Mouse (Mus musculus): Measurements from ENCODE around the gene Stox2. TPM values are rescaled to one million over a fixed set of nuclear protein-coding genes. Genes with fewer than 3 reads are reported as not detected.

The Stox2 gene
- polyA plus RNA-seq, 1 experiment from 2014 or later: 40.5 TPM

- Histone ChIP-seq H3K9ac (replicated peaks) (no peak overlapping the region), H3K36me3 (peaks cover 8% of the 10 kb centered on the region), H3K27ac (replicated peaks) (no peak overlapping the region), H3K9me3 (replicated peaks) (no peaks in the 10 kb centered on the region), H3K4me2 (no peak overlapping the region), H3K27me3 (replicated peaks) (no peaks in the 10 kb centered on the region), H3K4me1 (0 out of 2 replicates have a peak, but pooled peaks cover 2% of the 10 kb centered on the region), H3K4me3 (replicated peaks) (no peak overlapping the region)
- no peak for ATAC-seq (ENCODE audit: low FRiP score)
- 89% methylated on average over 10 of the region's 10 CpGs for WGBS
Measured at GRCm38 (mm10) chr8:47172848-47173247, 273.3 kb downstream of the Stox2 start.

- Histone ChIP-seq H3K27ac (replicated peaks) (no peak overlapping the region), H3K36me3 (no peaks in the 10 kb centered on the region; the same call in 1 of the 2 replicates), H3K4me2 (no peak overlapping the region), H3K9me3 (replicated peaks) (no peaks in the 10 kb centered on the region), H3K9ac (replicated peaks) (no peak overlapping the region), H3K4me3 (replicated peaks) (no peak overlapping the region), H3K4me1 (no peaks in the 10 kb centered on the region), H3K27me3 (replicated peaks) (no peaks in the 10 kb centered on the region)
- ATAC-seq (ENCODE audit: low FRiP score): no peak
- WGBS: 89% methylated on average over 3 of the region's 3 CpGs
Measured at GRCm38 (mm10) chr8:47160688-47161087, 285.5 kb downstream of the Stox2 start.

- Histone ChIP-seq H3K4me3 (replicated peaks) (no peak overlapping the region), H3K27ac (replicated peaks) (no peak overlapping the region), H3K27me3 (replicated peaks) (no peaks in the 10 kb centered on the region), H3K9ac (replicated peaks) (no peak overlapping the region), H3K4me1 (no peaks in the 10 kb centered on the region), H3K36me3 (peaks cover 15% of the 10 kb centered on the region), H3K9me3 (replicated peaks) (no peaks in the 10 kb centered on the region), H3K4me2 (no peak overlapping the region)
- 94% methylated on average over 2 of the region's 2 CpGs for WGBS
- no peak for ATAC-seq (ENCODE audit: low FRiP score)
Measured at GRCm38 (mm10) chr8:47154521-47154920, 291.6 kb downstream of the Stox2 start.

- Histone ChIP-seq H3K4me1 (no peaks in the 10 kb centered on the region), H3K4me2 (no peak overlapping the region), H3K9ac (replicated peaks) (no peak overlapping the region), H3K4me3 (replicated peaks) (no peak overlapping the region), H3K27me3 (replicated peaks) (no peaks in the 10 kb centered on the region), H3K9me3 (replicated peaks) (no peaks in the 10 kb centered on the region), H3K36me3 (peaks cover 9% of the 10 kb centered on the region), H3K27ac (replicated peaks) (no peak overlapping the region)
- 96% methylated on average over 9 of the region's 9 CpGs for WGBS
- ATAC-seq (ENCODE audit: low FRiP score): no peak
Measured at GRCm38 (mm10) chr8:47145258-47145657, 300.9 kb downstream of the Stox2 start.

- WGBS: 47% methylated on average over 5 of the region's 5 CpGs
- no peak overlapping the region for H3K27ac ChIP-seq (replicated peaks)
Measured at GRCm38 (mm10) chr8:47136047-47136446, 310.1 kb downstream of the Stox2 start.

GRCm38 (mm10) chr8:47135586-47135985 is 310.6 kb downstream of the Stox2 start:
- WGBS: 15% methylated on average over 9 of the region's 9 CpGs
- Histone ChIP-seq H3K9ac (replicated peaks) (no peak overlapping the region), H3K4me3 (replicated peaks) (no peak overlapping the region), H3K27ac (replicated peaks) (no peak overlapping the region), H3K36me3 (no peaks in the 10 kb centered on the region), H3K4me2 (peak overlapping the region; percentile 22; the same call in 1 of the 2 replicates), H3K4me1 (peaks cover 8% of the 10 kb centered on the region; the same call in 1 of the 2 replicates), H3K27me3 (replicated peaks) (no peaks in the 10 kb centered on the region), H3K9me3 (replicated peaks) (no peaks in the 10 kb centered on the region)
- ATAC-seq (ENCODE audit: low FRiP score): no peak

More at GRCm38 (mm10) chr8:47136047-47136446, 310.1 kb downstream of the Stox2 start:
- Histone ChIP-seq H3K4me1 (peaks cover 8% of the 10 kb centered on the region; the same call in 1 of the 2 replicates), H3K9me3 (replicated peaks) (no peaks in the 10 kb centered on the region), H3K27me3 (replicated peaks) (no peaks in the 10 kb centered on the region), H3K9ac (replicated peaks) (no peak overlapping the region), H3K4me3 (replicated peaks) (no peak overlapping the region), H3K36me3 (no peaks in the 10 kb centered on the region), H3K4me2 (peak overlapping the region; percentile 22; the same call in 1 of the 2 replicates)
- ATAC-seq (ENCODE audit: low FRiP score): no peak

GRCm38 (mm10) chr8:47134736-47135135 is 311.4 kb downstream of the Stox2 start:
- WGBS: 68% methylated on average over 11 of the region's 11 CpGs
- Histone ChIP-seq H3K4me1 (peaks cover 8% of the 10 kb centered on the region; the same call in 1 of the 2 replicates), H3K36me3 (no peaks in the 10 kb centered on the region), H3K9me3 (replicated peaks) (no peaks in the 10 kb centered on the region), H3K4me2 (no peak overlapping the region), H3K4me3 (replicated peaks) (no peak overlapping the region), H3K9ac (replicated peaks) (no peak overlapping the region), H3K27ac (replicated peaks) (no peak overlapping the region), H3K27me3 (replicated peaks) (no peaks in the 10 kb centered on the region)
- no peak for ATAC-seq (ENCODE audit: low FRiP score)

GRCm38 (mm10) chr8:47133381-47133780 is 312.8 kb downstream of the Stox2 start:
- Histone ChIP-seq H3K27ac (replicated peaks) (no peak overlapping the region), H3K27me3 (replicated peaks) (no peaks in the 10 kb centered on the region), H3K4me1 (peaks cover 8% of the 10 kb centered on the region; the same call in 1 of the 2 replicates), H3K9ac (replicated peaks) (no peak overlapping the region), H3K36me3 (no peaks in the 10 kb centered on the region), H3K4me3 (replicated peaks) (no peak overlapping the region), H3K4me2 (no peak overlapping the region), H3K9me3 (replicated peaks) (no peaks in the 10 kb centered on the region)
- WGBS: 91% methylated on average over 3 of the region's 3 CpGs
- ATAC-seq (ENCODE audit: low FRiP score): no peak

Other genes starting within 250 kb of the Stox2 start
- 36.0 and 36.5 TPM in 2 replicates for gene Trappc11, start 87.1 kb upstream of the Stox2 start, polyA plus RNA-seq (2015; fragmentation: Nextera tagmentation; extraction: Ambion mirVana)
- 24.3 and 29.9 TPM in 2 replicates for gene Rwdd4a, start 87.3 kb upstream of the Stox2 start, polyA plus RNA-seq (2015; fragmentation: Nextera tagmentation; extraction: Ambion mirVana)
- 5.8 and 7.4 TPM in 2 replicates for gene Ing2, start 229.2 kb upstream of the Stox2 start, polyA plus RNA-seq (2015; fragmentation: Nextera tagmentation; extraction: Ambion mirVana)

Measured in neural tube, embryonic 15.5 days (tissue).